Mouse (Mus musculus) heart, embryonic 11.5 days (tissue): ENCODE measurements at regions not wholly inside any gene's neighbourhood (a gene's known extent, or its start where the extent isn't known, plus 50 kb on each side); places are given as distances from the start of the nearest gene placed in this dataset.

ENCODE experiments used
- ATAC-seq: fragments of 200-750 bp; cut with Nextera tagmentation; replicated peaks from 2 replicates; pipeline ENCODE4 v1.8.0; 2017; ENCODE audit warnings: moderate library complexity; ENCODE audit not compliant: insufficient number of reproducible peaks, low FRiP score, low TSS enrichment
- H3K27ac ChIP-seq: fragments of 300-500 bp; sonication (generic); 2 replicates; pipeline ENCODE4 v1.5.1; 2014; ENCODE audit warnings: mild to moderate bottlenecking, low read depth, low read length
- H3K27me3 ChIP-seq: fragments of 300-500 bp; sonication (generic); 2 replicates; pipeline ENCODE4 v1.6.1; 2014; ENCODE audit warnings: mild to moderate bottlenecking, low read length, mixed read lengths; ENCODE audit not compliant: control insufficient read depth, insufficient read depth
- H3K36me3 ChIP-seq: fragments of 300-500 bp; sonication (generic); 2 replicates; pipeline ENCODE4 v1.6.1; 2014; ENCODE audit warnings: mild to moderate bottlenecking, low read length, moderate library complexity, mixed read lengths; ENCODE audit not compliant: control insufficient read depth, insufficient read depth
- H3K4me1 ChIP-seq: fragments of 300-500 bp; sonication (generic); 2 replicates; pipeline ENCODE4 v1.6.1; 2014; ENCODE audit warnings: low read length; ENCODE audit not compliant: control insufficient read depth, insufficient read depth
- H3K4me2 ChIP-seq: fragments of 300-500 bp; sonication (generic); 2 replicates; pipeline ENCODE4 v1.6.1; 2014; ENCODE audit warnings: mild to moderate bottlenecking, moderate library complexity
- H3K4me3 ChIP-seq: fragments of 300-500 bp; sonication (generic); 2 replicates; pipeline ENCODE4 v1.5.1; 2014; ENCODE audit warnings: low read depth, low read length
- H3K9ac ChIP-seq: fragments of 300-500 bp; sonication (generic); 2 replicates; pipeline ENCODE4 v1.6.1; 2014; ENCODE audit warnings: mild to moderate bottlenecking, low read depth, low read length, moderate library complexity
- H3K9me3 ChIP-seq: fragments of 300-500 bp; sonication (generic); replicated peaks from 2 replicates; pipeline ENCODE4 v1.6.1; 2016; ENCODE audit warnings: low read length; ENCODE audit not compliant: control insufficient read depth
- WGBS: fragments of 180-500 bp; shearing (Covaris S2); extraction: QIAGEN DNeasy Blood & Tissue Kit; methylation state at CpG from one replicate; pipeline ENCODE4 v1.1.7; 2014; ENCODE audit not compliant: insufficient replicate concordance; 5-methylcytosine and 5-hydroxymethylcytosine counted together

- 77% methylated on average over 4 of the region's 4 CpGs for WGBS
- Histone ChIP-seq H3K9me3 (no peaks in the 10 kb centered on the region), H3K36me3 (no peaks in the 10 kb centered on the region), H3K27me3 (no peaks in the 10 kb centered on the region), H3K4me2 (no peak overlapping the region), H3K27ac (no peak overlapping the region), H3K9ac (no peak overlapping the region), H3K4me3 (no peak overlapping the region), H3K4me1 (peaks cover 6% of the 10 kb centered on the region; the same call in 1 of the 2 replicates)
- ATAC-seq: no peak
Measured at GRCm38 (mm10) chr14:86490826-86491225, 650.2 kb downstream of the Diaph3 start.

DNA sequence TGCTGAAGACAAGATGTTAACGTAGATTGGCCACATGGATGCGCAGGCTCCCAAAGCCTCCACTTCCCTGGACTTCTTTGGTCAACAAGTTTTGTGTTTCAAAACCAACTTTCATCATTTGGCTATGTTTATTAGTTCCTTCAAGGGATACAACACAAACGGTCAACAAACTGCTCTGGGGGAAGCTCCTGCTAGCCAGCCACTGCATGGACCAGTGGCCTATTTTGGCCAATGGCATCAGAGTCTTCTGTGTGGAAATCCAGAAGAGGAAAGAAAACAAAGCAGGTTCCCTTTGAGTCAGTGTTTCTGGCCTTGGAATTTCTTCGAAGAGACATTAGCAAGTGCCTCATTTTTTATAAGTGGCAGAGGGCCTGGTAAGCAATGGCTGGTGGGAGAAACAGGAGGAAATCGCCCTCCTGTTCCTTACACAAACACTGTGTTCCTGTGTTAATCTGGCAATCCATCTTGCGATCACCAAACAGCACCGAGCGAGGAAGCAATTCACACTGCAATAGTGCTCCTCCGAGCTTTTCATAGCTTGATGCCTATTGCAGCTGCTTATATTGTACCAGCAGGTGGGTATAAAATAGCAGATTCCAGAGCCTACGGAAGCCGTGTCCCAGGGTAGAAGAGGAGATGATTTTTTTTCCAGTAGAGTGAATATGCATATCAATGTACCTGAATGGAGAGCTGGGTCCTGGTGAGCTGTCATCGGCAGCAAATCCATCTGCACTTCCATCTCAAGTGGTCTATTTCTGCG is 651.0 kb downstream of the Diaph3 start:
- 50% methylated on average over 13 of the region's 13 CpGs for WGBS
- no peaks in the 10 kb centered on the region for H3K27me3 ChIP-seq
- H3K9me3 ChIP-seq: no peaks in the 10 kb centered on the region
- H3K36me3 ChIP-seq: no peaks in the 10 kb centered on the region
- ATAC-seq: no peak
- H3K9ac ChIP-seq: no peak overlapping the region
- peaks cover 6% of the 10 kb centered on the region; the same call in 1 of the 2 replicates for H3K4me1 ChIP-seq
- no peak overlapping the region for H3K27ac ChIP-seq
- H3K4me3 ChIP-seq: no peak overlapping the region
- peak overlapping the region; percentile 25 for H3K4me2 ChIP-seq

- Histone ChIP-seq H3K4me2 (no peak overlapping the region), H3K36me3 (no peaks in the 10 kb centered on the region), H3K4me3 (no peak overlapping the region), H3K27ac (no peak overlapping the region), H3K27me3 (no peaks in the 10 kb centered on the region), H3K9ac (no peak overlapping the region), H3K4me1 (peaks cover 6% of the 10 kb centered on the region; the same call in 1 of the 2 replicates), H3K9me3 (no peaks in the 10 kb centered on the region)
- ATAC-seq: no peak
- WGBS: 80% methylated on average over 16 of the region's 16 CpGs
Measured at GRCm38 (mm10) chr14:86489044-86489816, 651.8 kb downstream of the Diaph3 start.

DNA sequence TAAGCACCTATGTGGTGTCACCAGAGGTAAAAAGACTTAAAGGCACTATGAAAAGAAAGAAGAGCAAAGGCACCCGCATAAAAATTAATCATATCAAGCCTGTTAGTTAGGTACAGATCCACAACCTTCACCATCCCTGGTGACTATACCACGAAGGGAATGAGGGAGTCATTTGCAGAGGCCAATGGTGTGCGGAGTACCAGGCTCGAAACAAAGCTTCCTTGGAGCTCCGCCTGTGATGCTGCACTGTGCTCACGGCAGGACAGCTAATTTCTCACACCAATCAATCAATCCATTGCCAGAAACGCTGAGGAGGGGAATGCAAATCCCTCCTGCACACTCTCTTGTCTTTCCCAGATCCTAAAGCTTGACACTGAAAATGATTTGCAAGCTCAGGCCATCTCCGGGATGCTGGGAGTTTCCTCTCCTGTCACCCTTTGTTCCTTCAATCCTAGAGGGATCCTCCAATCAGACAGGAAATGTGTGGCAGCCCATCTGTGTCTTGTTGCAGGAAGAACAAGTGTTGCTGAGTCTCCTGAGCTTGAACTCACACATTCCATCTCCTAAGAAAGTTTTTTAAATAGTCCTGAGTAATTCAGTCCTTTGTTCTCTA is 653.6 kb downstream of the Diaph3 start:
- no peak for ATAC-seq
- H3K4me1 ChIP-seq: peaks cover 6% of the 10 kb centered on the region; the same call in 1 of the 2 replicates
- H3K36me3 ChIP-seq: no peaks in the 10 kb centered on the region
- no peak overlapping the region for H3K27ac ChIP-seq
- H3K4me2 ChIP-seq: no peak overlapping the region
- H3K9me3 ChIP-seq: no peaks in the 10 kb centered on the region
- H3K4me3 ChIP-seq: no peak overlapping the region
- H3K9ac ChIP-seq: no peak overlapping the region
- WGBS: 60% methylated on average over 8 of the region's 8 CpGs
- no peaks in the 10 kb centered on the region for H3K27me3 ChIP-seq

DNA sequence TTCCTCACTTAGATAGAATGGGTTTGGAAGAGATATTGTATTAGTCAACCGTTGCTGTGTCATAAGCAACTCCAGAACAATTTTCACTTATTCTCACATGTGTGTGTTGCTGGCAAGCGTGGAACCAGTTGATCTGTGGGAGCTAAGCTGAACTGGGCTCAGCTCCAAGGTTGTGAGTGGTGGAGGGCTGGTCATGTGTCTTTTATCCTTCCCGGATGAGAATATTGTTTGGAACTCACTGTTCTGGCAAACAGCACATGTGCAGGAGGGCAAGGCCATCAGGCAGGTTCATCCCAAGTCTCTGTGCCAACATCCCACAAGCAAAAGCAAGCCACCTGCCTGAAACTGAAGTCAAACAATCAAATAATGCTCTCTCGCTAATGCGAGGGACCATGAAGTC is 656.8 kb downstream of the Diaph3 start:
- no peak overlapping the region for H3K4me2 ChIP-seq
- H3K9me3 ChIP-seq: no peaks in the 10 kb centered on the region
- no peak overlapping the region for H3K27ac ChIP-seq
- H3K27me3 ChIP-seq: no peaks in the 10 kb centered on the region
- 0 out of 2 replicates have a peak, but pooled peaks cover 2% of the 10 kb centered on the region for H3K4me1 ChIP-seq
- WGBS: 88% methylated on average over 5 of the region's 5 CpGs
- no peak for ATAC-seq
- no peak overlapping the region for H3K4me3 ChIP-seq
- H3K9ac ChIP-seq: no peak overlapping the region
- H3K36me3 ChIP-seq: no peaks in the 10 kb centered on the region

GRCm38 (mm10) chr14:86473604-86474003 is 667.4 kb downstream of the Diaph3 start:
- peaks cover 10% of the 10 kb centered on the region for H3K4me1 ChIP-seq
- 95% methylated on average over 1 of the region's 1 CpGs for WGBS
- H3K9me3 ChIP-seq: no peaks in the 10 kb centered on the region
- no peak overlapping the region for H3K27ac ChIP-seq
- no peak overlapping the region for H3K4me3 ChIP-seq
- no peak overlapping the region for H3K9ac ChIP-seq
- no peaks in the 10 kb centered on the region for H3K36me3 ChIP-seq
- ATAC-seq: no peak
- H3K4me2 ChIP-seq: no peak overlapping the region
- H3K27me3 ChIP-seq: no peaks in the 10 kb centered on the region

GRCm38 (mm10) chr14:86470462-86470861 is 670.6 kb downstream of the Diaph3 start:
- no peak for ATAC-seq
- H3K36me3 ChIP-seq: no peaks in the 10 kb centered on the region
- H3K4me2 ChIP-seq: peak overlapping the region; percentile 27; the same call in 1 of the 2 replicates
- no peaks in the 10 kb centered on the region for H3K27me3 ChIP-seq
- H3K27ac ChIP-seq: peak overlapping the region; percentile 41; the same call in 1 of the 2 replicates
- no peaks in the 10 kb centered on the region for H3K9me3 ChIP-seq
- 26% methylated on average over 4 of the region's 4 CpGs for WGBS
- no peak overlapping the region for H3K4me3 ChIP-seq
- no peak overlapping the region for H3K9ac ChIP-seq
- H3K4me1 ChIP-seq: peaks cover 18% of the 10 kb centered on the region

DNA sequence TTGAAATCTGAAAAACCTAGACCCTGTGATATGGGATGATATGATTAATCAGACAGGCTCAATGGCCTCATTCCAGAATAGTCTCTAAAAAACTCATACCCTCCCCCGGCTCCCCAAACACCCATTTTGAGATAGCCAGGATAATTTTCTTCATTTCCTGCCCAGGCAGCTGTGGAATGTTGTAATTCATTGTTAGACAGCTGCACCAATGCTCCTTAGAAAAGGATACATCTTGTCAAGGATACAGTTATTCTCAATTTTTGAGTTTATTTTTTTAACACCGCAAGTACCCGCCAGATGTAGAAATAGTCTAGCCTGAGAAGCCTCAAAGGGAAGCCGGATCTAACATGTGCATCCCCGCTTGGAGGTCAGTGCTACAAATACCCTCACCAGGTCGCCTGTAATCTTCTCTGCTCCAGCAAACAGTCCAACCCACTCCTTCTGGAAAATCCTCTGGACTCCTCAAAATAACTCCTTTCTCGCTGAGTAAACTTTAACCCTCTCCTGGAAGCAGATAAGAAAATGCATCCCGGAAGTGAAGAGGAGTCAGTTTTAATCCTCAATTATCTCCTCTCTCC is 673.1 kb downstream of the Diaph3 start:
- Histone ChIP-seq H3K36me3 (no peaks in the 10 kb centered on the region), H3K4me2 (peak overlapping the region; percentile 14), H3K27me3 (no peaks in the 10 kb centered on the region), H3K4me1 (peaks cover 18% of the 10 kb centered on the region), H3K9me3 (no peaks in the 10 kb centered on the region), H3K27ac (0 out of 2 replicates have a peak overlapping the region, but pooled peaks have one; percentile 15), H3K9ac (no peak overlapping the region), H3K4me3 (no peak overlapping the region)
- ATAC-seq: no peak
- 12% methylated on average over 8 of the region's 8 CpGs for WGBS
